Mouse (Mus musculus) yolk sac, embryonic 10.5 days (tissue): Measurements from ENCODE around the gene Ltb.

ENCODE experiments used
- DNase-seq: peaks from one replicate; pipeline ENCODE4 v3.0.0-alpha.2; 2017; ENCODE audit warnings: low spot score

Ltb gene

DNA sequence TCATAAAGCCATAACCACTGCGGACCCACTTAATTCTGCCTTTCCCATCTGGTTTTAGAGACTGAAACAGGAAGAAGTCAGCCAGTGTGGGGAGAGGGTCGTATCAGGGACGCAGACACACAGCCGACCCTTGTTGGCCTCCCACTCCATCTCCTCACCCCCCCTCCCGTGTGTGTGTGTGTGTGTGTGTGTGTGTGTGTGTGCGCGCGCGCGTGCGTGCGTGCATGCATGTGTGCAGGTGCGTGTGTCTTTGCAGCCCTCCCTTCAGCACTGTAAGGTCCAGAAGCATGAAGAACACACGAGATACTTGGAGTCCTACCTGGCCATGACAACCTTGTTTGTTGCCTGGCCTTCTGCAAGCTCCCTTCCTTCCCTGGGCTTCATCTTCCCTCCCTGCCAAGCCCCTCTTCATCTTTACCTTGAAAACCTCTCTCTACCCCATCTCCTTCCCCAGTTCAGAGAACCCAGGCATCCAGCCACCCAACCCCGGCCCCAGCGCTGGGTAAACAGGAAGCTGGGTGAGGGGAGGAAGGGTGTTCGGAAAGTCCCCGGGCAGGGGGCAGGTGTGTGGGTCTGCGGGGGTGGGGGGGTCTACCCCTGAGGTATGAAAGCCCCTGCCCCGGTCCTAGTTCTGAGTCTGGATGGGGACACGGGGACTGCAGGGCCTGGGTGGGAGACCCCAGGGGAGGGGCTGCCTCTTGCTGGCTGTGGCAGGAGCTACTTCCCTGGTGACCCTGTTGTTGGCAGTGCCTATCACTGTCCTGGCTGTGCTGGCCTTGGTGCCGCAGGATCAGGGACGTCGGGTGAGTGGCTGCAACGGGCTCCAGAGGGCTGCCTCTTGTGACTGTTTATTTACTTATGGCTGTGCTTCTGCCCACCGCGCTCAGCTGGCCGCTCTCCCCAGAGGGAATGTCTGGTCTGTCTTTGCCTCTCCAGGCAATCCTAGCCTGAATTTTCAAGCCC is at the start of gene Ltb:
Ltb (plus strand) TSS at position 559 of the 963 bp plus-strand sequence.
- no peak for DNase-seq

DNA sequence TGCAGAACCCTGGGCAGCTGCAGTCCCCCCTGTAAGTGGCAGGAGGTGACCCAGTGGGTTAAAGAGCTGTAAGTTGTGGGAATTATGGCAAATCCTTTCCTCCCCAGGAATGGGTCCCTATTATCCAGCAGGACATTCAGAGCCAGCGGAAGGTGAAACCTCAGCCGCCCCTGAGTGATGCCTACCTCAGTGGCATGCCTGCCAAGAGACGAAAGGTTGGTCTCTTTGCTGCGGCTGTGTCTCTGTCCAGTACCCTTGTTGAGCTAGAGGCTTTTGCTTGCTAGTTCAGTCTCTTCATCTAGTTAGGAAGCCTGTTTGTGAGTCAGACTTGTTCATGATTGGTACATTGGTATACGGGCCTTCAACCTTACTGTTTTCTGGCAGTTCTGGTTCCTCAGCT is 48.1 kb upstream of the Ltb start:
- DNase-seq = no peak

DNA sequence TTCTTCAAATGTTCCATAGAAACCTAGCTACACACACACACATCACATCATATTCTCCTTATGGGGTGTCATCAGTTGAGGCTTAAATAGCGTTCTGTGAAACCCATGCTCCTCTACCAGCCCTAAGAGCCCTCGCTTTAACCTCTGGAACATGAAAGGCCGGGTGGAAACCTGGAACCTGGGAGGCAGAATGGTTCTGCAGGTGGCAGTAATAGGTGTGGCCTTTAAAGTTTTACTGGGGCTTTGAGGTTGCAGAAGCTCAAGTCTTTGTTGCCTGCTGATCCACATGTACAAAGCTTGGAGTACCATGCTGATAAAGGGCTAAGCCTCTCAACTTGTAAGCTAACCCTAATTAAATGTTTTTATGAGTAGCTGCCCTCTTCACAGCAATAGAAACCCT is 46.9 kb upstream of the Ltb start:
- no peak for DNase-seq

DNA sequence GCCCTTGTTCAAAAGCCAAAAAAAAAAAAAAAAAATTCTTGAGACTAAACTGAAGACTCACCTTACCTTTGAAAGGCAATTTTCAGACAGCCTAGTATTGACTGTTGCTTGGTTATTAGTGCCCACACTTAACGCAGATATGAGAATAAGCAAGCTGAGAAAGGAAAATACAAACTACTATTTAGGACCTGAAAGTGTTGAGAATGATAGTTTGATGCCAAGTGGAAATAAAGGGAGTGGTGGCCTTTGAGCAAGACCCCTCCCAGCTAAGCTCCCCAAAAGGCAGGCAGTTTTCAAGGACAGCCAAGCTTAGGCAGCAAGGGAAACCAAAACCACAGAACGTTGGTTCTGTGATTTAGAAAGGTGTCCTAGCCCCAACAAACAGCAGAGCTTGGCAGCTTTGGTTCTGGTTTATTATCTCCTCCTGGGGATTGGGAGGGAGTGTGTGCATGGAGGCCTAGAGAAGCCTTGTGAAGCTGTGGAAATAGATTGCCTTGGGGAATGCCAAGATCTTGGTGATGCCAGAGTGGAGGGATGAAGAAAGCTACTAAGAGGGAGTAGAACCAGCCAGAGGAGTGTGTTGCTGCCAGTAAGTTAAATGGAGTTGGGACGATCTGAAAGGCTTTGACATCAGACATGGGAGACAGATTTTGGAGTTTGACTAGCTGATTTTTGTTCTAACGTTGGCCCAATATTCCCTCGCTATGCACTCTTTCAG is 46.2 kb upstream of the Ltb start:
- DNase-seq = no peak

DNA sequence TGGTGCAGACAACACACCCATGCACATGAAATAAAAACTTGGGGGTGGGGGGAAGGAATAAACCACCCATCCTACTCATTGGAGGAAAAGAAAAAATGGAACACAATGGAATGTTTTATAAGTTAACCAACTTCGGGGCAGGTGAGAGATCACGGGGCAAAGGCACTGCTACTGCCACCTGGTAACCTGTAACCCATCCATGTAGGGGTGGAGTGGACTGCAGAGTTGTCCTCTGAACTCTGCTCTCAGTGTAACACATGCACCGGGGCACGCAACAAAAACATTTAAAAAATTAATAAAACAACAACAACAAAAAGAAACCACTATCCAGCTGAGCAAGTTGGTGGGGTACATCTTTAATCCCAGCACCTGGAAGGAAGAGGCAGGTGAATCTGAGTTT is 42.1 kb upstream of the Ltb start:
- DNase-seq = no peak

DNA sequence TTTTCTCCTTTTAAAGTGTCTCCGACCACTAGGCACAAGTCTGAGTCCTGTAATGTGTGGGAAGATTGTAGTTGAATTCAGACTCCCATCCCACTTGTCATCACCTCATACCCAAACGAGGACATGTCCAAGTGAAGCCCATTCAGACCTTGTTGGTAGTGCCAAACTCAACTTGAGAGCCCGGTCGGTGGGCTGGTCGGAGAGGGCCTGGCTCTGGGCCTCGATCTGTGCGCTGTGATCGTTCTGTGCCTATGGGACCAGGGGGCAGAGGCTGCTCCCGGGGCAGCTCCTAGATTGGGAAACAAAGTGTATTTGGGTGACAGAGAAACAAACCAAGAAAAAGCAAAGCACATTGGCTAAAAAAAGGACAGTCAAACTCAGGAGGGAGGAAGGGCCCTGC is 41.2 kb upstream of the Ltb start:
- no peak for DNase-seq

DNA sequence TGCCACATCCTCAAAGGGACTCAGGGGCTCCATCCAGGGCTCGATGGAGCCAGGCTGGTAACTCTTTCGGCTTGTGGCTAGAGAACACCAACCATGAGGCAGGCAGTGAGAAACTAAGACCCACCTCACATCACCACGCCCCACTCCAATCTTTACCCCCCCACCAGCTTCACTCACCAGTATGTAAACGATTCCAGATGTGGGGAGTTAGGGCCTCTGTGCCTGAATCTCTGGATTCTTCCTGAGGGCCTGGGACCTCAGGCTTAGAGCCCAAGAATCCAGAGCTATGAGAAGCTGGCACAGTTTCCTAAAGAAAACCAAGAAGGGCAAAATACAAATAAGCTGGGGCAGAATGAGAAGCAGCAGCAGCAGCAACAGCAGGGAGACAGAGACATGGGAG is 40.3 kb upstream of the Ltb start:
- DNase-seq = no peak

DNA sequence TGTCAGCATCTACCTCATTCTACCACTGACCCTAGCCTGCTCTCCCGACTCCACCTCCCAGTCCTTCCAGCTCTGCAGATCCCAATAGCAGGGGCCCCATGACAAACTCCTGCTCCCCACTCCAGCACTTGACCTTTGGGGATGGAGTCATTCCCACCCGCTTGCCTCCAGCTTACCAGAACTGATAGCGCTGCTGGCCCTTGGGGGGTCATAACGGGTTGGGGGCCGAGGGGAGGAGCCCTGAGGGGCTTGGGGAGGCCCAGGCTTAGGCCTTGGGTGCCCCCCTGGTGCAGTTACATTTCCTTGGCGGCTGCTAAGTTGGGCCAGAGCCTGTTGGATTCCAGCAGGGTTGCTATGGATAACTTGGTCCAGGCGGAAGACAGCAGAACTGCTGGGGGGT is 39.6 kb upstream of the Ltb start:
- no peak for DNase-seq

DNA sequence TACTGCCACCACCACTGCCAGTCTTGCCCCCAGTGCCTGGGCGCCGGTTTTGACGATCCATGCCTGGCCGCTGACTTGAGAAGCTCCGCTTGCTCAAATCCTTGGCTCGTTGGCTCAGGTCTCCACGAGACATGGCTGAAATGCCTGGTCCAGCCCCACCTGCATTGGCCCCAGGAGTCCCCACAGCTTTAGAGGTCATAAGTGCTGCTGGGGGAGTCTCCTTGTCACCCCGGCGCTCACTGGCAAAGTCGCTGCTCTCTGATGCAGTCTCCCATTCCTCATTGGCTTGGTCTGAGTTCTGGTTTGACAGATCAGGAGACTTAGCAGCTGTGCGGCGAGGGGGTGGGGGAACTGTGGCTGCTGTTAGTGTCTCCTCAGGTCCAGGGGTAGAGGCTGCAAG is 38.8 kb upstream of the Ltb start:
- DNase-seq = no peak

DNA sequence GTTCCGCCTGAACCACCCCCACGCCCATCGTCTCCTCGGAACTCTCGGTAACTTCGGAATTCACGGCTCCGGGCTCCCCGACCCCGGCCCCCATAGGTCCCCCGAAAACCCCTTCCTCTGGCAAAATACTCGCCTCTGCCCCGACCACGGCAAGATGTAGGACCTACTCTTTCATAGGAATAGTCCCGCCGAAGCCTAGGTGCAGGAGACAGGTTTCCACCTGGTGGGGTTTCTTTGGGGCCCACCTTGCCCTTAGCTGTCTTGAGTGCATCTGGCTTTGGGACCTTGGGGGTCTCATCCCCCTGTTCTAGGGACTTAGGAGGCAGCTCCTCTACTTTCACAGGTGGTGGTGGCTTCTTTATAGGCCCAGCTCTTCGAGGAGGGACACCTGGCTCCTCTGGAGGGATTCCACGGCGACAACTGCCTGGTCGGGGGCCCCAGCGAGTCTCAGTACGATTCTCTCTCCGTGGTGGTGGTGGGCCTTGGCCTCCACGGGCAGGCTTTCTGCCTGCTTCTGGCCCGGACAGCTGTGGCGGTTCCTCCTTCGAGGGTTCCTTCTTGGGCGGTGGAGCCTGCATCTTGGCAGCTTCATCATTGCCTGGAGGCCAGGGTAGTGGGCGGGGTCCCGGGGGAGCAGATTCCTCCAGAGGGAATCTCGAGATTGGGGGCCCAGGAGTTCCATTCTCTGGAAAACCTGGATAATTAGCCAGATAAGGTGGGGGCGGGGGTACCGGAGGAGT is 37.6 kb upstream of the Ltb start:
- DNase-seq = no peak

DNA sequence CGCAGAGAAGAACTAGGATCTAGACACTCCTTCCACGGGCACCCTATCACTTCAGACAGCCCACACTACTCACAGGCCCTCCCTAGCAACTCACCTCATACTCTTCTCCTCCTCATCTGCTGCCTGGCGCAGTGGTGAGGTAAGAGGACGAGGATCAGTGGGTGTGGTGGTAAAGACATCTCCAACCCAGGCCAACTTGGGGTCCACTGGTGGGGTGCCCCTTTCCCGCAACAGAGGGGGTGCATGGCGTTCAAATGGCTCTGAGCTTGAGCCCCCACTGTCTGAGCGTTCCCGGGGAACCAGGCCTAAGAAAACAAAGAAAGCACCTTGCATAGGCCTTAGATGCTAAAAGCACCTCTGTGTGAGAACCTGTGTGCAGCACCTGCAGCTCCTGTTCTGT is 37.0 kb upstream of the Ltb start:
- DNase-seq = no peak

DNA sequence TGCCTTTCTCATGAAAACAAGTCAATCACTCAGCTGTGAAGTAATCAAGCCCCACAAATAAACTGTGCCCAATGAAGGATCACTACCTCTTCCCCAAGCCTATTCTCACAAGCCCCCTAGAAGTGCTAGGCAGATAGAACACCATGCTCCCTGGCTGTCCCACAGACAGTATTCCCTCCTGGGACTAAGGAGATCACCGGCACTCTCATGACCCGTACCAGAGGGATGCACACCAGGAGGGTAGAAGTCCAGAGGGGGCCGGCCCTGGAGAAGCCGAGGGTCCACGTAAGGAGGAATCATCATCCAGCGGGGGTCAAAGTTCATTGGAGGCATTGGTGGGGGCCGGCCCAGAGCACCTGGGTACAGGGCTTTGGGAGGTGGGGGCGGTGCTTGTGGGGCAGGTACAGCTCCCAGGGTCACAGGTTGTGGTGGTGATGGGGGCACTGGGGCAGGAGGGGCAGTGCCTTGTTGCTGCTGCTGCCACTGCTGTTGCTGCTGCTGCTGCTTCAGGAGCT is 36.5 kb upstream of the Ltb start:
- peak; percentile 32 for DNase-seq

DNA sequence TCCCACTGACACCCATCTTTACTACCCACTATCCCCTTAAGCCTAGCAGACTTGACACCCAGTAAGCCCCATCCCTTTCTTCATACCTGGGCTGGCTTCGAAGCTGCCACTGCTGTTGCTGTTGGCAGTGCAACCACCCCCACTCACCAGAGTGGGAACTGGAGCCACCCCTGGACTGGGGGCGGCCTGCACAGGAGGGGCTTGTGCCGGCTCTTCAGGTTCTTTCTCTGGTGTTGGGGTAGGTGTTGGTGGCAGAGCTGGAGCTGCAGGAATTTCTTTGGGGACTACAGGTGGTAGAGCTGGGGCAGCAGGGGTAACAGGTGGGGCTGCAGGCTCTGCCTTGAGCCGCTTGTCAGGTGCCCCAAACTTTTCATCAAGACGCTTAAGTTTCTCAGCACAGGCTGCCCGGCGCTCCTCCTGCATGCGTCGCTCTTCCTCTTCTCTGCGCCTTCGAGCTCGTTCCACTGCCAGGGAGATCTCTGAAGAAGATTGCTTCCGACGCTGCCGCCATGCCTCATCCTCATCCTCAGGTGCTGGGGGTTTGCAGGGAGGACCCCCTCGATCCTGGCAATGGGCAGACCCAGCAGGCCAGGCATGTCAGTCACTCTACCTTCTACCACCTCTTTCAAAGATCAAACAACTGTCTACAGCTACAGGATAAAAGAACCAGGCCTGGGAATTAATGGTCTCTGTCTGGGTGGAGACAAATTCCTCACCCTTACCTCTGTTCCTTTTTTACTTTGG is 35.2 kb upstream of the Ltb start:
- no peak for DNase-seq

DNA sequence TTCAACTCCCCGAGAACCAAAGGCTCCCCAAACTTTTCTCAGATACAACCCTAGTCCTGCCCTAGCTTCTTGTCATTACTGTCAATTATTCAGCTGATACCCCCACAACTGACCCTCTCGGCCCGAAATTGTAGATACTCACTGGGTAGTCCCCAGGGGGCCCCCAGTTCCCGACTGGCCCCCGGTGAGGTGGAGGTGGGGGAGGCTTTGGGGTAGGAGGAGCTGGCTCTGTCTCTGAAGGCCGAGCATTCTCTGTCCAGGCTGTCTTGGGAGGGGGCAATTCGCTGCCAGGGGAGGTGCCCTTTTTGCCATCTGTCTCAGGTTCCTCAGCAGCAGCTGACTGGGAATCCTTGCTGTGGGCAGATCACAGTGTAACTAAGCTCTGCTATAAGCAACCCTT is 34.6 kb upstream of the Ltb start:
- no peak for DNase-seq

DNA sequence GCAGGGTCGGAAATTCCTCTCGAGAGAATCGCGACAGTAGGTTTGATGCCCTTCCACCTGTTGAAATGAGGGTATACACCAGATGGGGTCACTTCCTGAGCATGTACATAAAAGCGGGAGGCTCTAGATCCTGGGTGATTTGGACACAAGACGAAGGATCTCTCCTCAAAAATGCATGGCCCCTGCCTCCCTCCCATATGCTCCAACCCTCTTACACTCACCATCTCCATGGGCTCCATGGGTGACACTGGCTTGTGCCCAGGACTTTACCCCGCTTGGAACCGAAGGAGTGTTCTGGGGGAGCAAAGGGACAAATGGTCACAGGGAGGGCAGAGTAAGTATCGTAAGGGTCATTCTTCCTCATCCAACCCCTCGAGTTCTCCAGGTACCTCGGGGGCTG is 32.8 kb upstream of the Ltb start:
- no peak for DNase-seq

DNA sequence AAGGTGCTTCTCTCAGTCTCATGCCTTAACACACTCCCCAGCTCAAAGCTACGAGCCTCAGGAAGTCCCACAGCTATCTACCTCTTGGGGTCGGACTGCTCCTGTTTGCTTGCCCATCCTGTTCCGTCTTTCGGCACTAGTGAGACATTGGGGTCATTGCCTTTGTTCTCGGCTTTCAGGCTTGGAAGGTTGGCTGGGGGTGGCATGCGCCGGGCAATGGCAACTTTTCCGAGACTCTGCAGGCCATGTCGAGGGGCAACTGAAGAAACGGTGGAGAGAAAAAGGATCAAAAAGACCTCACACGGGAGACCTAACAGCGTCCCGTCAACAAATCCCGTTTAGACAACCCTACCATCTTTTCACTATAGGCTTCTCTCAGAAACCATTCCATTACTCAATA is 32.1 kb upstream of the Ltb start:
- no peak for DNase-seq

DNA sequence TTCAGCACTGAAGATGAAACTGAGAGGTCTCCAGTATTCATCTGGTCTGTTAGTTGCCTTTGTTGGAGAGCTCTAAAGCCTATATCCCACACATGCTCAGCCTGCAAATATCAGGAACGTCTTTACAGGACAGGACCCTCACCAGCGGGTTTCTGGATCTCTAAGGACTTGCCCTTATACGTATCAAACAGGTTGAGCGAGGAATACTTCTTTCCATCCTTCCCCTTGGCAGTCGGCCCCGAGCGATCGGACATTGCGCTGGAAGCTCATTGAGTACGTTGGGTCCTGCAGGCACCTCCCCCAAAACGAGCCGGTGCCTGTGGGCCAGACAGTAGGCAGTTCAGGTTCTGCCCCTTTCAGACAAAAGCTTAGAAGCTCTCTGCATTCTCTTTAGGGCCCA is 31.5 kb upstream of the Ltb start:
- no peak for DNase-seq

DNA sequence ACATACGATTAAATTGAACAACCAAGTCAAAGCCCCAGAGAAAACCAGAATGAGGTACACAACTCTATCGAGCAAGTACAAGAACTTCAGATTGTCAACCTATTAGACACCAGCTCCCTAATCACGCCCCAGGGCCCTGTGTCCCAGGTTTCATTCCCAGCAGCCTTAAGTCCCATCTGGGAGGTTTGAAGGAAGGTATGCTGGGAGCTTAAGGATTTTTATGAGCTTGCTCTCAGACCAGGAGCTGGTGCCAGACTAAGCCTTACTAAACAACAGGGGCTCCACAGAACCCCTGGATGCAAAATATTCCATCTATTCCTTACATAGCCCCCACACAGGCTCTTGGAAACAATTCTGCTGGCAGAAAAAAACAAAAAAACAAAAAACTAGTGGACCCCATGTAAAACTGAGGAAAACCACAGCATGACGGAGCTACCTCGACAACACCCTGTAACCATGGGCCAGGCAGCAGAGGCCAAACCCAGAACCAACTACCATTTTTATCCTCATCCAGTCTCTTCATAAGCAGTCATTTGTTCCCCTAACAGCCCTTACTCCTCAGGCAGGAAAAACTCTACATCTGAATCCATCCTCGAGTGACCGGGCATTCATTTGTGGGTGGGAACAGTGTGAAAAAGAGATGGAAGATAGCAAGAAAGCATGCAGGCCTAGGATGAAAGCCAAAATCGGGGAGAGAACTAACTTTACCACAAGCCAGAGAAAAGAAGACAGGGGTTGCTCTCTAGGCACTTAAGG is 30.7 kb upstream of the Ltb start:
- no peak for DNase-seq

DNA sequence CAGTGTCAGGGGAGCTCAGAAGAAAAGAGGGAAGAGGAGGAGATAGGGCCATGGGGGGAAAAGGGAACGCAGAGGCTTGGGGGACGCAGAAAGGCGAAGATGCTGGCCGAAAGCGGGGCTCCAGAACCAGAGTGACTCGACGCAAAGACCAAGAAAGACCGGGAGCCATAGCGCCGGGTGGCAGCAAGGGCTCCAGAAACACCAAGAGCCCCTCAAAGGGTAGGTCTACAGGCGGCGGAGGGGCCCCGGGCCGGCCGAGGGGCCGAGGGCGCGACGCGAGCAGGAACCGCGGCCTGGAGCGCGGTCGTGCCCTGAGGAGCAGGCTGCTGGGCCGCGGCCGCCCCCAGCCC is 30.0 kb upstream of the Ltb start:
- peak; percentile 32 for DNase-seq

DNA sequence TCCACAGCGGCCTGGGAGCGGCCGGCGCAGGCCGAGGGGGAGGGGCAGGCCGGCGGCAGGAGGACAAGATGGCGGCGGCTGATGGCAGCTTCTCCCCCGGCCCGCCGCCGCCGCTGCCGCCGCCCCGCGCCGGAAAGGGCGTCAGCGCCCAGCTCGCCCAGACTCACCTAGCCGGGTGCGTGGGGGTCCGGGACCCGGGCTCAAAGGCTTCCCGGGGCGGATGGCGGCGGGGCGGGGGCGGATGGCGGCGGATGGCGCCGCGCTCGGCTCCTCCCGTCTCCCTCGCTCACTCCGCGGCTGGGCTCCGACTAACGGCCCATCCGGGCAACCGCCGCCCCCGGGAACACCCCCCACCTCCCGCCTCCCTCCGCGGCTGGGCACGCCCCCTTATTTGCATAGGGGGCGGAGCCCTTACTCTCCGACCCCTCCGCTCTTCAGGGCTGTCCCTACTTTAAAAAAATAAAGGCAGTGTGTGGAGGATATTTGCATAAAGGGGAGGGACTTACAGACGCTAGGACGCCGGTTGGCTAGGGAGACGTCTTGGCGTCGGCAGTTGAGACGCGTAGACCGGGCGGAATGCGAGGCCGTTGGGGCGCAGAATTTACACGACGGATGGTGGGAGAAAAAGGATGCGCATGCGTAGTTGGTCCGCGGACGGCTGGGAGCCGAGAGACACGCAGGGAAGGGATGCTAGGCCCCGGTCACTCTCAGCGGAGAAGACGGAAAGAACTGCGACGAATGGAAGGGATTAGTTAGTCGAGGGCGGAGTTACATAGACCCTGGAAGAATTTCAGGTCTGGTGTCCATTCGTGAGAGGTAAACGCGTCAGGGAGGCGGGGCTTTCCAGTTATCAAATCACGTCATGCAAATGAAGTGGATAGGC is 29.4 kb upstream of the Ltb start, which contains the start of gene Prrc2a:
Prrc2a (minus strand) TSS at position 330 of the 883 bp plus-strand sequence.
- peak; percentile 98 for DNase-seq
